8 mouse cellular contexts compared by ENCODE assay signal in genomic region chr10:77543226-77543625, GRCm38 (mm10). TPM values are rescaled to one million over a fixed set of nuclear protein-coding genes. Genes with fewer than 3 reads are reported as not detected.
A peak's percentile ranks its signal among the peaks of the same experiment; 100 is the strongest.
DNase-seq lines count a peak whose midpoint lies in the region; ATAC-seq and TF ChIP-seq lines count a peak whose summit lies in the region.

No protein-coding gene starts in this region.

- no peaks in the 10 kb centered on the region for H3K27me3 ChIP-seq in midbrain, embryonic 10.5 days (ENCODE audit: low read depth, poor library complexity, severe bottlenecking)
- no peaks in the 10 kb centered on the region for H3K27me3 ChIP-seq in midbrain, embryonic 13.5 days
- no peaks in the 10 kb centered on the region for H3K27me3 ChIP-seq in liver, embryonic 14.5 days (ENCODE audit: control insufficient read depth, insufficient read depth, low read length)

- no peaks in the 10 kb centered on the region for H3K4me1 ChIP-seq in midbrain, embryonic 10.5 days
- H3K4me1 ChIP-seq in midbrain, embryonic 13.5 days (replicated peaks): no peaks in the 10 kb centered on the region
- no peaks in the 10 kb centered on the region for H3K4me1 ChIP-seq in liver, embryonic 14.5 days (replicated peaks; ENCODE audit: control insufficient read depth in 2 of 2, insufficient read depth in 2 of 2, low read length in 1 of 2)

- no peak overlapping the region for H3K4me2 ChIP-seq in midbrain, embryonic 13.5 days (replicated peaks)
- no peak overlapping the region for H3K4me2 ChIP-seq in liver, embryonic 14.5 days (ENCODE audit: low read depth)

- no peak overlapping the region for H3K4me3 ChIP-seq in midbrain, embryonic 10.5 days
- no peak overlapping the region for H3K4me3 ChIP-seq in midbrain, embryonic 13.5 days (replicated peaks)
- H3K4me3 ChIP-seq in liver, embryonic 14.5 days (ENCODE audit: insufficient read depth in 1 of 2, low read depth in 2 of 2, low read length in 2 of 2): no peak overlapping the region

- no peak overlapping the region for H3K27ac ChIP-seq in midbrain, embryonic 10.5 days (replicated peaks)
- no peak overlapping the region for H3K27ac ChIP-seq in midbrain, embryonic 13.5 days
- no peak overlapping the region for H3K27ac ChIP-seq in liver, embryonic 14.5 days

- no peaks in the 10 kb centered on the region for H3K36me3 ChIP-seq in midbrain, embryonic 10.5 days
- H3K36me3 ChIP-seq in midbrain, embryonic 13.5 days: no peaks in the 10 kb centered on the region
- no peaks in the 10 kb centered on the region for H3K36me3 ChIP-seq in liver, embryonic 14.5 days (replicated peaks; ENCODE audit: control insufficient read depth, insufficient read depth, low read depth)

- peak; percentile 87 for TF ChIP-seq CTCF in liver, embryonic 14.5 days (IDR thresholded peaks at IDR 0.05; ENCODE audit: low read depth)

- no peak for TF ChIP-seq EP300 in liver, embryonic 14.5 days (IDR thresholded peaks at IDR 0.05; ENCODE audit: low read depth)

- ATAC-seq in midbrain, embryonic 13.5 days: no peak
- no peak for ATAC-seq in liver, embryonic 14.5 days (ENCODE audit: insufficient read depth)

- DNase-seq in cerebellum, postnatal 10 days: peak; percentile 61 to 63
- DNase-seq in cerebellum, postnatal 4 days (ENCODE audit: low spot score in 2 of 2): no peak
- DNase-seq in midbrain, embryonic 10.5 days (ENCODE audit: low spot score): peak; percentile 33
- peak; percentile 59 for DNase-seq in c-Kit-negative CD71-positive TER-119-positive erythroid progenitor cells, embryonic 14.5 days (ENCODE audit: low read depth, low spot score)
- peak in 2 of 3 experiments; percentile 39 to 51 for DNase-seq in liver, embryonic 14.5 days (ENCODE audit: low read depth in 3 of 3, low spot score in 3 of 3)
- DNase-seq in frontal cortex, postnatal 25 days (ENCODE audit: low spot score in 2 of 2): no peak
- DNase-seq in frontal cortex, postnatal 14 days (ENCODE audit: low spot score in 2 of 2): no peak

- H3K9ac ChIP-seq in midbrain, embryonic 13.5 days (replicated peaks): no peak overlapping the region
- no peak overlapping the region for H3K9ac ChIP-seq in liver, embryonic 14.5 days (replicated peaks)

- no peaks in the 10 kb centered on the region for H3K9me3 ChIP-seq in midbrain, embryonic 10.5 days (replicated peaks)
- H3K9me3 ChIP-seq in midbrain, embryonic 13.5 days: no peaks in the 10 kb centered on the region
- no peaks in the 10 kb centered on the region for H3K9me3 ChIP-seq in liver, embryonic 14.5 days (ENCODE audit: control insufficient read depth, low read length)

- WGBS in midbrain, embryonic 10.5 days: 49% methylated on average over 7 of the region's 7 CpGs
- 43% methylated on average over 7 of the region's 7 CpGs for WGBS in midbrain, embryonic 13.5 days
- WGBS in liver, embryonic 14.5 days (ENCODE audit: insufficient replicate concordance): 33% methylated on average over 7 of the region's 7 CpGs

RNA-seq across cellular contexts. Expression of gene Itgb2, which starts 13.2 kb away (rescaled TPM):
- 0.84 and 1.2 TPM in 2 replicates for polyA plus RNA-seq in midbrain, embryonic 10.5 days (2016; fragmentation: Nextera tagmentation; extraction: Ambion mirVana)
- 0.61 and 0.87 TPM in 2 replicates for polyA plus RNA-seq in midbrain, embryonic 13.5 days (2015; fragmentation: Nextera tagmentation; extraction: Ambion mirVana)
- 7.1 and 8.7 TPM in 2 replicates for polyA plus RNA-seq in liver, embryonic 14.5 days (2012; rRNA removed)
- 9.2 and 11.1 TPM in 2 replicates for polyA plus RNA-seq in liver, embryonic 14.5 days (2014; fragmentation: Nextera tagmentation; extraction: Ambion mirVana)

RNA-seq across cellular contexts. Expression of gene Fam207a, which starts 27.6 kb away (rescaled TPM):
- polyA plus RNA-seq in midbrain, embryonic 10.5 days (2016; fragmentation: Nextera tagmentation; extraction: Ambion mirVana): 42.3 and 45.2 TPM in 2 replicates
- polyA plus RNA-seq in midbrain, embryonic 13.5 days (2015; fragmentation: Nextera tagmentation; extraction: Ambion mirVana): 38.5 and 41.6 TPM in 2 replicates
- 9.6 and 13.9 TPM in 2 replicates for polyA plus RNA-seq in liver, embryonic 14.5 days (2012; rRNA removed)
- polyA plus RNA-seq in liver, embryonic 14.5 days (2014; fragmentation: Nextera tagmentation; extraction: Ambion mirVana): 16.7 and 19.5 TPM in 2 replicates

RNA-seq across cellular contexts. Expression of gene Pttg1ip, which starts 38.3 kb away (rescaled TPM):
- polyA plus RNA-seq in midbrain, embryonic 10.5 days (2016; fragmentation: Nextera tagmentation; extraction: Ambion mirVana): 67.0 and 69.9 TPM in 2 replicates
- polyA plus RNA-seq in midbrain, embryonic 13.5 days (2015; fragmentation: Nextera tagmentation; extraction: Ambion mirVana): 57.5 and 59.0 TPM in 2 replicates
- 36.6 and 40.5 TPM in 2 replicates for polyA plus RNA-seq in liver, embryonic 14.5 days (2012; rRNA removed)
- 64.8 and 69.1 TPM in 2 replicates for polyA plus RNA-seq in liver, embryonic 14.5 days (2014; fragmentation: Nextera tagmentation; extraction: Ambion mirVana)

Comparison
In these comparisons a context has a peak if more than half of its experiments do, and no peak if none do; other contexts are left out.
1. DNase-seq: peak in cerebellum, postnatal 10 days (2 of 2), midbrain, embryonic 10.5 days (single experiment), c-Kit-negative CD71-positive TER-119-positive erythroid progenitor cells, embryonic 14.5 days (single experiment) and liver, embryonic 14.5 days (2 of 3); none in cerebellum, postnatal 4 days (0 of 2), frontal cortex, postnatal 25 days (0 of 2) and frontal cortex, postnatal 14 days (0 of 2).